Mouse (Mus musculus) limb, embryonic 11.5 days (tissue): ENCODE data around the gene Zbtb7b. TPM values are rescaled to one million over a fixed set of nuclear protein-coding genes. Genes with fewer than 3 reads are reported as not detected.
"Not testable (repeated sequence)": the region's sequence is repeated elsewhere in the genome, so short reads cannot be mapped to it uniquely, and the experiment has no call there.

Source experiments
- ATAC-seq: fragments of 200-750 bp; cut with Nextera tagmentation; 2 replicates; pipeline ENCODE4 v1.8.0; 2017; ENCODE audit warnings: low read depth; ENCODE audit not compliant: insufficient number of reproducible peaks, low FRiP score, low TSS enrichment
- DNase-seq: peaks from one replicate; pipeline ENCODE4 v3.0.0-alpha.2; 2015; ENCODE audit warnings: low spot score
- H3K27ac ChIP-seq: fragments of 300-500 bp; sonication (generic); replicated peaks from 2 replicates; pipeline ENCODE4 v1.5.1; 2014; ENCODE audit warnings: low read depth, mild to moderate bottlenecking, low read length
- H3K27me3 ChIP-seq: fragments of 300-500 bp; sonication (generic); 2 replicates; pipeline ENCODE4 v1.6.1; 2014; ENCODE audit warnings: mild to moderate bottlenecking, low read length, mixed read lengths; ENCODE audit not compliant: control insufficient read depth, insufficient read depth
- H3K36me3 ChIP-seq: fragments of 300-500 bp; sonication (generic); 2 replicates; pipeline ENCODE4 v1.6.1; 2014; ENCODE audit warnings: mild to moderate bottlenecking, low read length, moderate library complexity, mixed read lengths; ENCODE audit not compliant: control insufficient read depth, insufficient read depth
- H3K4me1 ChIP-seq: fragments of 300-500 bp; sonication (generic); 2 replicates; pipeline ENCODE4 v1.6.1; 2014; ENCODE audit warnings: low read length, mixed read lengths; ENCODE audit not compliant: control insufficient read depth, insufficient read depth
- H3K4me2 ChIP-seq: fragments of 300-500 bp; sonication (generic); 2 replicates; pipeline ENCODE4 v1.6.1; 2014; ENCODE audit warnings: low read depth, mild to moderate bottlenecking, moderate library complexity; ENCODE audit not compliant: severe bottlenecking
- H3K4me3 ChIP-seq: fragments of 300-500 bp; sonication (generic); 2 replicates; pipeline ENCODE4 v1.5.1; 2014; ENCODE audit warnings: low read depth, low read length
- H3K9ac ChIP-seq: fragments of 300-500 bp; sonication (generic); 2 replicates; pipeline ENCODE4 v1.6.1; 2014; ENCODE audit warnings: mild to moderate bottlenecking, low read length
- H3K9me3 ChIP-seq: fragments of 300-500 bp; sonication (generic); 2 replicates; pipeline ENCODE4 v1.6.1; 2016; ENCODE audit warnings: low read length; ENCODE audit not compliant: control insufficient read depth
- WGBS: fragments of 180-500 bp; shearing (Covaris S2); extraction: QIAGEN DNeasy Blood & Tissue Kit; methylation state at CpG from one replicate; pipeline ENCODE4 v1.1.7; 2014; 5-methylcytosine and 5-hydroxymethylcytosine counted together
- polyA plus RNA-seq: library from polyadenylated mRNA; unstranded; fragments of >200 nt; fragmentation: Nextera tagmentation; extraction: Ambion mirVana; gene quantifications from 2 replicates; pipeline ENCODE4 v1.2.1, GENCODE M21; 2014

The Zbtb7b gene
- polyA plus RNA-seq, 1 experiment from 2014 or later = 0.41 TPM

- Histone ChIP-seq H3K27ac (peak within 1 kb of the TSS; percentile 65), H3K36me3 (peaks cover 12% of the 10 kb centered on the region; the same call in 1 of the 2 replicates), H3K4me3 (peak within 1 kb of the TSS; percentile 92), H3K27me3 (no peaks in the 10 kb centered on the region), H3K4me1 (0 out of 2 replicates have a peak, but pooled peaks cover 7% of the 10 kb centered on the region), H3K9me3 (no peaks in the 10 kb centered on the region), H3K9ac (peak within 1 kb of the TSS; percentile 84), H3K4me2 (peak within 1 kb of the TSS; percentile 47)
- ATAC-seq (peak; percentile 97), DNase-seq (peak; percentile 95)
- 2% methylated on average over 68 of the region's 68 CpGs for WGBS
Observed at GRCm38 (mm10) chr3:89430171-89431159, 35.9 kb upstream of the Zbtb7b start, which contains the start of gene Pygo2. Gene Pygo2 (plus strand): TSS chr3:89430214.

- not testable (repeated sequence) for H3K27ac ChIP-seq, H3K9ac ChIP-seq, DNase-seq, H3K9me3 ChIP-seq, H3K27me3 ChIP-seq, H3K4me1 ChIP-seq, ATAC-seq, H3K4me2 ChIP-seq, H3K4me3 ChIP-seq
- peaks cover 15% of the 10 kb centered on the region; the same call in 1 of the 2 replicates for H3K36me3 ChIP-seq
- 94% methylated on average over 6 of the region's 7 CpGs for WGBS
Observed at GRCm38 (mm10) chr3:89429021-89429420, 34.4 kb upstream of the Zbtb7b start.

GRCm38 (mm10) chr3:89425876-89426275, 31.3 kb upstream of the Zbtb7b start:
- Histone ChIP-seq H3K4me1 (peaks cover 18% of the 10 kb centered on the region), H3K27me3 (no peaks in the 10 kb centered on the region), H3K9ac (no peak overlapping the region), H3K9me3 (no peaks in the 10 kb centered on the region), H3K4me2 (no peak overlapping the region), H3K27ac (no peak overlapping the region), H3K36me3 (peaks cover 8% of the 10 kb centered on the region; the same call in 1 of the 2 replicates), H3K4me3 (no peak overlapping the region)
- ATAC-seq = no peak
- no peak for DNase-seq
- 93% methylated on average over 4 of the region's 4 CpGs for WGBS

- WGBS = 90% methylated on average over 5 of the region's 5 CpGs
- Histone ChIP-seq H3K27ac (no peak overlapping the region), H3K9me3 (no peaks in the 10 kb centered on the region), H3K27me3 (no peaks in the 10 kb centered on the region), H3K4me1 (peaks cover 22% of the 10 kb centered on the region), H3K4me3 (no peak overlapping the region), H3K36me3 (peaks cover 8% of the 10 kb centered on the region; the same call in 1 of the 2 replicates), H3K4me2 (no peak overlapping the region), H3K9ac (no peak overlapping the region)
- DNase-seq = no peak
- no peak for ATAC-seq
Observed at GRCm38 (mm10) chr3:89425141-89425525, 30.6 kb upstream of the Zbtb7b start.

GRCm38 (mm10) chr3:89424416-89425140, 30.0 kb upstream of the Zbtb7b start:
- Histone ChIP-seq H3K9ac (no peak overlapping the region), H3K27ac (no peak overlapping the region), H3K36me3 (peaks cover 8% of the 10 kb centered on the region; the same call in 1 of the 2 replicates), H3K4me1 (peaks cover 27% of the 10 kb centered on the region), H3K9me3 (no peaks in the 10 kb centered on the region), H3K27me3 (no peaks in the 10 kb centered on the region), H3K4me3 (no peak overlapping the region), H3K4me2 (no peak overlapping the region)
- DNase-seq (no peak), ATAC-seq (no peak)
- 95% methylated on average over 5 of the region's 5 CpGs for WGBS

GRCm38 (mm10) chr3:89422556-89423205, 28.1 kb upstream of the Zbtb7b start:
- no peak for DNase-seq
- WGBS = 79% methylated on average over 6 of the region's 6 CpGs
- peaks cover 8% of the 10 kb centered on the region; the same call in 1 of the 2 replicates for H3K36me3 ChIP-seq
- no peak overlapping the region for H3K9ac ChIP-seq
- peak overlapping the region; percentile 42; the same call in 1 of the 2 replicates for H3K4me3 ChIP-seq
- peak overlapping the region; percentile 90 for H3K4me2 ChIP-seq
- no peak for ATAC-seq
- no peaks in the 10 kb centered on the region for H3K27me3 ChIP-seq
- H3K9me3 ChIP-seq = no peaks in the 10 kb centered on the region
- H3K27ac ChIP-seq = no peak overlapping the region
- H3K4me1 ChIP-seq = peaks cover 27% of the 10 kb centered on the region

- H3K4me1 ChIP-seq = peaks cover 27% of the 10 kb centered on the region
- peak overlapping the region; percentile 42 for H3K4me3 ChIP-seq
- no peaks in the 10 kb centered on the region for H3K9me3 ChIP-seq
- ATAC-seq = no peak
- peak overlapping the region; percentile 64; the same call in 1 of the 2 replicates for H3K27ac ChIP-seq
- peak overlapping the region; percentile 90 for H3K4me2 ChIP-seq
- no peaks in the 10 kb centered on the region for H3K27me3 ChIP-seq
- peak overlapping the region; percentile 63 for H3K9ac ChIP-seq
- peaks cover 3% of the 10 kb centered on the region; the same call in 1 of the 2 replicates for H3K36me3 ChIP-seq
- whole genome bisulfite sequencing = 5% methylated on average over 21 of the region's 22 CpGs
- peak; percentile 27 for DNase-seq
Observed at GRCm38 (mm10) chr3:89421810-89422473, 27.4 kb upstream of the Zbtb7b start.
